Mouse (Mus musculus): ENCODE measurements around the gene Pdzd7. TPM values are rescaled to one million over a fixed set of nuclear protein-coding genes. Genes with fewer than 3 reads are reported as not detected.

Gene Pdzd7
- polyA plus RNA-seq, 1 experiment from 2014 or later, result not detected

DNA sequence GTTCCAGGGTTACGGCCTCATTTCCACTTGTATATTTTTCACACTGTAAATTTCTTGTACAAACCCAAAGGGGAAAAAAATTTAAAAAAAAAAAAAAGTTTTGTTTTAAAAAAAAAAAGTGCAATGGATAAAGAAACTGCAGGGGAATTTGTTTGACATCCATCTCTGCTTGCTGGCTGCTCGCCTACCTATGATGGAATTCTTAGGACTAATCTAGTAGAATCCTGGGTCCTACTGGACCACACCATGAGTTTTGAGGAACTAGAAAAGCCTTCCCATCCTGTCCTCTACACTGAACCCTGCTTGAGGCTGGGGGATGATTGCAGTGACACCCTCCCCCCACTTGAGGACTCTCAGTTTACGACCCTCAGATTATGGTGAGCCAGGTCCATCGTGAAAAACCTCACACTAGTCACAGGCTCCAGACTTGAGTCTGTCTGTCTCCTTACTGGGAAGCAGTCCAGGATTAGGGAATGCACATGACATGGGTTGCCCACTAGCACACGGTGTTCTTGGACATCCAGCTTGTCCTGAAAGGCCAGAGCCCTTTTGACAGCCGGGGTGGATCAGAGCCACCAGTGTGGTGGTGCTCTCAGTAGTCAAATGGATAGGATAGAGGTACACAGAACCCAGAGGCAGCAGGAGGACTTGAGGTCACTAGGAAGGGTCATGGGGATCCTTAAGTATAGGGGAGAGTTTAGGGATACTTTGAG lies 18.4 kb downstream of the Pdzd7 start:
- no peaks in the 10 kb centered on the region for H3K9me3 ChIP-seq (replicated peaks)
- no peak overlapping the region for H3K27ac ChIP-seq
- peaks cover 29% of the 10 kb centered on the region for H3K36me3 ChIP-seq
- peaks cover 26% of the 10 kb centered on the region for H3K4me1 ChIP-seq (replicated peaks)
- no peak for DNase-seq
- 69% methylated on average over 6 of the region's 6 CpGs for WGBS (ENCODE audit: insufficient replicate concordance)
- no peaks in the 10 kb centered on the region for H3K27me3 ChIP-seq
- H3K4me3 ChIP-seq (replicated peaks), result no peak overlapping the region
- ATAC-seq (ENCODE audit: low read depth), result no peak
- H3K4me2 ChIP-seq, result no peak overlapping the region
- H3K9ac ChIP-seq, result no peak overlapping the region

DNA sequence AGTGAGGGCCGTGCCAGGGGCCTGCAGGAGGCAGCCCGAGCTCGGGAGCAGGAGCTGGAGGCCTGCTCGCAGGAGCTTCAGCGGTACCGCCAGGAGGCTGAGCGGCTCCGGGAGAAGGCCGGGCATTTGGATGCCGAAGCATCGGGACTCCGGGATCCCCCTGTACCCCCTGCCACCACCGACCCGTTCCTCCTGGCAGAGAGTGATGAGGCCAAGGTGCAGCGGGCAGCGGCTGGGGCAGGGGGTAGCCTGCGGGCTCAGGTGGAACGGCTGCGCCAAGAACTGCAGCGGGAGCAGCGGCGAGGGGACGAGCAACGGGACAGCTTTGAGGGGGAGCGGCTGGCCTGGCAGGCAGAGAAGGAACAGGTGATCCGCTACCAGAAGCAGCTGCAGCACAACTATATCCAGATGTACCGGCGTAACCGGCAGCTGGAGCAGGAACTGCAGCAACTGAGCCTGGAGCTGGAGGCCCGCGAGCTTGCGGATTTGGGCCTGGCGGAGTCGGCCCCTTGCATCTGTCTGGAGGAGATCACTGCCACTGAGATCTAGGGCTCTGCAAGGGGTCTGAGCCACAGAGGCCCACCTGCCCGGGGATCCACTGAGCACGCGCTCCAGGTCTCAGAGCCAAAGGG lies 19.5 kb downstream of the Pdzd7 start:
- no peak overlapping the region for H3K4me3 ChIP-seq (replicated peaks)
- H3K36me3 ChIP-seq, result peaks cover 36% of the 10 kb centered on the region
- no peak overlapping the region for H3K4me2 ChIP-seq
- ATAC-seq (ENCODE audit: low read depth) (no peak), DNase-seq (no peak)
- peaks cover 25% of the 10 kb centered on the region for H3K4me1 ChIP-seq (replicated peaks)
- H3K9ac ChIP-seq, result no peak overlapping the region
- H3K27me3 ChIP-seq, result no peaks in the 10 kb centered on the region
- WGBS (ENCODE audit: insufficient replicate concordance), result 87% methylated on average over 37 of the region's 37 CpGs
- no peaks in the 10 kb centered on the region for H3K9me3 ChIP-seq (replicated peaks)
- no peak overlapping the region for H3K27ac ChIP-seq

DNA sequence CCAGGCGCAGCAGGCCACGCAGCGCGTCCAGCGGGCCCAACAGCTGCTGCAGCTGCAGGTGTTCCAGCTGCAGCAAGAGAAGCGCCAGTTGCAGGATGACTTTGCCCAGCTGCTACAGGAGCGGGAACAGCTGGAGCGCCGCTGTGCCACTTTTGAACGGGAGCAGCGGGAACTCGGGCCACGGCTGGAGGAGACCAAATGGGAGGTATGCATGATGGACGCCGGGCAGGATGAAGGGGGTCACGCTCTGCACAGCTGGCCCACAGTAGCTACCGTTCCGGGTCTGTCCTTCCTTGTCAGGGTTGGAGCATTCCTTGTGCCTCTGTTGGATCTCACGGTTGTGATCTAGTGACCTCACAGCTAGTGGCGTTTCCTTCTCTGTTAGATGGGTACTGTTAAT lies 20.7 kb downstream of the Pdzd7 start:
- Histone ChIP-seq H3K27me3 (no peaks in the 10 kb centered on the region), H3K4me2 (no peak overlapping the region), H3K4me1 (replicated peaks) (peaks cover 26% of the 10 kb centered on the region), H3K9ac (no peak overlapping the region), H3K4me3 (replicated peaks) (no peak overlapping the region), H3K27ac (no peak overlapping the region), H3K9me3 (replicated peaks) (no peaks in the 10 kb centered on the region), H3K36me3 (peaks cover 36% of the 10 kb centered on the region)
- no peak for DNase-seq
- WGBS (ENCODE audit: insufficient replicate concordance), result 88% methylated on average over 20 of the region's 20 CpGs
- ATAC-seq (ENCODE audit: low read depth), result no peak

DNA sequence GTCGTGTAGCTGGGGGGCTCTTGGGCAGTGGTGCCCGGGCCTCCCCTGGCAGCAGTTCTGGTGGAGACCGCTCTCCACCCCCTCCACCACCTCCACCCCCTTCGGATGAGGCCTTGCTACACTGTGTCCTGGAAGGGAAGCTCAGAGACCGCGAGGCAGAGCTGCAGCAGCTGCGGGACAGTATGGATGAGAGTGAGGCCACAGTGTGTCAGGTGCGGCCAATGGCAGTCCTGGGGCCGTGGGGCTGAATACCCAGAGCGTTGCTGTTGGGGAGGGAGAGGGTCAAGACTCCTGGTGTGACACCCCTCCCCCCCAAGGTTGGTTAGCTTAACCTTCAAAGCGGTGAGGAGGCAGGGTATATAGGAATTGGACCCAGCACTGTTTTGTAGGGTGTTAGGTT lies 21.5 kb downstream of the Pdzd7 start:
- Histone ChIP-seq H3K9me3 (replicated peaks) (no peaks in the 10 kb centered on the region), H3K4me2 (no peak overlapping the region), H3K4me1 (replicated peaks) (peaks cover 32% of the 10 kb centered on the region), H3K27me3 (no peaks in the 10 kb centered on the region), H3K4me3 (replicated peaks) (no peak overlapping the region), H3K36me3 (peaks cover 36% of the 10 kb centered on the region), H3K27ac (no peak overlapping the region), H3K9ac (no peak overlapping the region)
- DNase-seq (no peak), ATAC-seq (ENCODE audit: low read depth) (no peak)
- WGBS (ENCODE audit: insufficient replicate concordance), result 74% methylated on average over 11 of the region's 11 CpGs

DNA sequence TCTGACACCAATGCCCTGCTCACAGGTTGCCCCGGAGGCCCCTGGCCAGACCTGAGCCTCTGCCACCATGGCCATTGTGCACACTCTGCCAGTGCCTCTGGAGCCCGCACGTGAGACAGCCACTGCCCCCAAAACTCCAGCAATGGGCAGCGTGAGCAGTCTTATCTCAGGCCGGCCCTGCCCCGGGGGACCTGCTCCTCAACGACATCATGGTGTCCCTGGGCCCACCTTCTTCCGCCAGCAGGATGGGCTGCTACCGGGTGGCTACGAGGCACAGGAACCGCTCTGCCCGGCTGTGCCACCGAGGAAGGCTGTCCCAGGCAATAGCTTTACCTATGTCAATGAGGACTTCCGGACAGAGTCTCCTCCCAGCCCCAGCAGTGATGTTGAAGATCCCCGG lies 24.2 kb downstream of the Pdzd7 start:
- Histone ChIP-seq H3K36me3 (peaks cover 29% of the 10 kb centered on the region), H3K4me2 (no peak overlapping the region)
- no peak for ATAC-seq (ENCODE audit: low read depth)

DNA sequence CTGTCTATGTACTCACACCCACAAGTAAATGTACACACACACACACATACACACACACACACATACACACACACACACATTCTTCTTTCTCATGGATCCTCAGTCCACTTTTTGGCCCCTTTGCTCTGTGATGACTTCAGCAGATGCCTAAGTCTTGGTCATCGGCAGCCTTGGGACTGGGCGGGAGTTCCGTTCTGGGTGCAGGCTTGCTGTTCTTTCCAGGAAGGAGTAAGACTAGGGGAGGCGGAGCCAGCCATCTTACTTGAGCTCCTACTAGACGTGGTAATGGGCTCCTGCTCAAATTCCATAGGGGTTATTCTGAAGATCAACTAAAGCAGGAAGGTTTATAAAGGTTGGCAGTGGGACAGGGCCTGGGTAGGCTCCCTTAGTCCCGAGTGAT lies 25.2 kb downstream of the Pdzd7 start:
- H3K4me1 ChIP-seq (replicated peaks), result peaks cover 66% of the 10 kb centered on the region
- no peaks in the 10 kb centered on the region for H3K9me3 ChIP-seq (replicated peaks)
- H3K9ac ChIP-seq, result no peak overlapping the region
- H3K27ac ChIP-seq, result no peak overlapping the region
- H3K4me3 ChIP-seq (replicated peaks), result no peak overlapping the region
- H3K27me3 ChIP-seq, result peaks cover 12% of the 10 kb centered on the region; the same call in 1 of the 2 replicates
- 50% methylated on average over 6 of the region's 6 CpGs for WGBS (ENCODE audit: insufficient replicate concordance)
- peaks cover 19% of the 10 kb centered on the region for H3K36me3 ChIP-seq
- DNase-seq (no peak), ATAC-seq (ENCODE audit: low read depth) (no peak)
- H3K4me2 ChIP-seq, result no peak overlapping the region

More for the DNA sequence above, 24.2 kb downstream of the Pdzd7 start:
- Histone ChIP-seq H3K27me3 (peaks cover 6% of the 10 kb centered on the region; the same call in 1 of the 2 replicates), H3K4me3 (replicated peaks) (no peak overlapping the region), H3K4me1 (replicated peaks) (peaks cover 56% of the 10 kb centered on the region), H3K9ac (no peak overlapping the region), H3K9me3 (replicated peaks) (no peaks in the 10 kb centered on the region), H3K27ac (no peak overlapping the region)
- WGBS (ENCODE audit: insufficient replicate concordance), result 79% methylated on average over 15 of the region's 15 CpGs
- DNase-seq, result no peak

DNA sequence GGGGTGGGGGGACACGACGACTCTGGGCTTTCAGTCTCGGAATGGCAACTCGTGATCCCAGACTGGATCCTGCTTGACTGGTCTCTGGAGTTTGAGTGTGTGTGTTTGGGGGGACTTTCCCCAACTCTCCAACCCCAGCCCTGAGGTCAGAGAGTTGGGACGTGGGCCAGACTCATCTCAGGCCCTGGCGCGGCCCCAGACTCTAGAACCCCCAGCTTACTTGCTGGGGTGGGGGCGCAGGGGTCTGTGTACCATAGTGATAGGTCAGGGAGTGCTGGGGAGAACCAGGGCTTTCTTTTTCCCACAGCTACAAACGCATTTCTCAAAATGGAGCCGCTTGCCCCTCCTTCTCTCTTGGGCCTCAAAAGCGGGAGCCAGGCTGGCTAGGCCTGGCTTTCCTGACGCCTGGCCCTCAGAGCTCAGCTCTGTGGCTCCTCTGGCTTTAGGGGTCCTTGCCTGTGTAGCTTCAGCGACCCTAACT lies 27.1 kb downstream of the Pdzd7 start:
- ATAC-seq (ENCODE audit: low read depth) (0 out of 2 replicates have a peak, but pooled peaks have one; percentile 0), DNase-seq (no peak)
- 9% methylated on average over 13 of the region's 13 CpGs for WGBS (ENCODE audit: insufficient replicate concordance)
- H3K36me3 ChIP-seq, result peaks cover 9% of the 10 kb centered on the region
- H3K4me3 ChIP-seq (replicated peaks), result peak overlapping the region; percentile 66
- H3K27ac ChIP-seq, result peak overlapping the region; percentile 82
- peak overlapping the region; percentile 93 for H3K4me2 ChIP-seq
- H3K27me3 ChIP-seq, result peaks cover 12% of the 10 kb centered on the region; the same call in 1 of the 2 replicates
- H3K9me3 ChIP-seq (replicated peaks), result no peaks in the 10 kb centered on the region
- peak overlapping the region; percentile 71 for H3K9ac ChIP-seq
- peaks cover 77% of the 10 kb centered on the region for H3K4me1 ChIP-seq (replicated peaks)

DNA sequence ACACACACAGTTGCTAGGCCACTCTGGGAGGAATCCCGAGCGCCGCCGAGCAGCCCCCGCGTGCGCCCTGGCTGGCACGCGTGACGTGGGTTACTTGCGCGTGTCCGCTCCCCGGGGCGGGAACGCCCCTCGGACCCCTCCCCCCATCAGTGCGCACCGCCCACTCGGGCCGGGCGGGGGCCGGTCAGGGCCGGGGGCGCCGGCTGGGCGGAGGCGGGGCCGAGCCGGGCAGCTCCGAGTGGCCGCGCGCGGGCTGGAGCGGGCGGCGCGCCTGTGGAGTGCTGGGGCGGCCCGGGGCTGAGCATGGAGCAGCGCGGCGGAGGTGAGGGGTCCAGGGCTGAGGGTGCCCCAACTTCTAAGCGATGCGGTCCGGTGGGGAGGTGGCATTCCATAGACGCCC lies 27.6 kb downstream of the Pdzd7 start:
- Histone ChIP-seq H3K36me3 (peaks cover 7% of the 10 kb centered on the region; the same call in 1 of the 2 replicates), H3K27me3 (peaks cover 12% of the 10 kb centered on the region; the same call in 1 of the 2 replicates), H3K4me2 (peak overlapping the region; percentile 93), H3K4me1 (replicated peaks) (peaks cover 80% of the 10 kb centered on the region), H3K9ac (peak overlapping the region; percentile 71), H3K4me3 (replicated peaks) (peak overlapping the region; percentile 66), H3K9me3 (replicated peaks) (no peaks in the 10 kb centered on the region), H3K27ac (peak overlapping the region; percentile 82)
- peak; percentile 54 for DNase-seq
- peak; percentile 35 for ATAC-seq (ENCODE audit: low read depth)
- under 1% methylated on average over 46 of the region's 48 CpGs for WGBS (ENCODE audit: insufficient replicate concordance)

DNA sequence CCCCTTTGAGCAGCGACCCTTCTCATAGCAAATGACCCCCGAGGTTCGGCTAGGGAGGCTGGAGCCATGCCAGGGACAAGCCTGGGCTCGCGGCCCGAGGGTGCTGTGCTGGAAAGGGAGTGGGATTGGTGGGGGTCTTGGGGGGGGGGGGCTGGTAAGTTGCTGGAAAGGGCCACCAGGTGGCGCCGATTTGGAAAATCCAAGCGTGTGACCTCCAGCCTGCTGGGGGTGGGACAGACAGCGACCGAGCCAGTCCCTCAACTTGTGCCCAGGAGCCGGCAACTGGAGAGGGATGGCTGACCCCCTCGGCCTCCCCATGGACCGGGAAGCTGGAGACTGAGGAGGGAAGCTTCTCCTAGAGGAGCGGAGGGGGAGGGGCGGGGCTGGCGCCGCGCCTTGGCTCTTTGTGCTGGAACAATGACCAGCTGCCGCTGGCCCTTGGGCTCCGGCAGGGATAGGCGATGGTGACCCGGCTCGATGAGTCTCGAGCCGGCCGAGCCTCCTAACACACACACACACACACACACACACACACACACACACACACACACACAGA lies 28.2 kb downstream of the Pdzd7 start:
- peaks cover 12% of the 10 kb centered on the region; the same call in 1 of the 2 replicates for H3K27me3 ChIP-seq
- H3K9me3 ChIP-seq (replicated peaks), result no peaks in the 10 kb centered on the region
- DNase-seq, result no peak
- peaks cover 9% of the 10 kb centered on the region for H3K36me3 ChIP-seq
- peak overlapping the region; percentile 82 for H3K27ac ChIP-seq
- H3K9ac ChIP-seq, result peak overlapping the region; percentile 71
- peak overlapping the region; percentile 66 for H3K4me3 ChIP-seq (replicated peaks)
- H3K4me1 ChIP-seq (replicated peaks), result peaks cover 80% of the 10 kb centered on the region
- H3K4me2 ChIP-seq, result peak overlapping the region; percentile 93
- ATAC-seq (ENCODE audit: low read depth), result peak; percentile 21
- WGBS (ENCODE audit: insufficient replicate concordance), result under 1% methylated on average over 23 of the region's 27 CpGs

DNA sequence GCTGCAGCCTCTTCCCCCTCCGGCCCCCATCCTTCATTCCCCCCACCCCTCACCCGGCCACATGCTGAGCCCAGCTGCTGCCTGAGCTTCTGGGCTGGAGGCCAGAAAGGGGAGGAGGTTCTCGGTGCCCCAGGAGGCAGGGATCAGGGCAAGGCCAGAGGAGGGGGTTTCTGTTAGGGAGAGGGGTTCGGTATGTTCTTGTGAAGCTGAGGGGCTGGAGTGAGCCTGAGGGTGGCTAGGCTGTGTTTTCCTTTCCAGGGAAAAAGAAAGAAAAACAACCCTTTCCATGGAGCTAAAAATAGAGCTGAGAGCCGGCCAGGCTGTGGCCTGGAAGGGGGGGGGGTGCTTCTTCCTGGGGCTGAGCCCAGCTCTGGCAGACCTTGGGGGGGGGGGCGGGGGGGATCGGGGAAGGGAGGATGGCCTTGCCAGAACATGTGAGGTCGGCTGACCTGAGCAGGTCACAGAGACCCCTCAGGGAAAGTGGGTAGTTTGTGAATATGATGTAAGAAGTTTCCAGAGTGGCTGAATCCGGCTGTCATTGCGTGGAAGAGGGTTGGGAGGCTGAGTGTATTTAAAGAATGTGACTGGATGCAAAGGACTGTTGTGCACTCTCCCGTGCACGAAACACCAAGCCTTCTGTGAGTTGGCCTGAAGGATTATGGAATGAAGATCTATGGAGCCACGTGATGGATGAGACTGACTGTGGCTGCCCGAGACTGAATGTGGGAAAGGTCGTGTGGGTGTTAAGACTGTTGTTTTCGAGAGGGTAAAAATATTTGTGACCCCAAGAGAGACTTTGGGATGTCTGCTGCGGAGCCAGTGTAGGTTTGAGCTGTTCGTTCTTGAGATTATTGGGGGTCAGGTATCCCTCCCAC lies 28.9 kb downstream of the Pdzd7 start:
- ATAC-seq (ENCODE audit: low read depth) (no peak), DNase-seq (no peak)
- Histone ChIP-seq H3K27ac (peak overlapping the region; percentile 82), H3K4me3 (replicated peaks) (peak overlapping the region; percentile 66), H3K9me3 (replicated peaks) (no peaks in the 10 kb centered on the region), H3K4me1 (replicated peaks) (peaks cover 79% of the 10 kb centered on the region), H3K36me3 (peaks cover 14% of the 10 kb centered on the region), H3K9ac (peak overlapping the region; percentile 71), H3K4me2 (peak overlapping the region; percentile 93), H3K27me3 (peaks cover 12% of the 10 kb centered on the region; the same call in 1 of the 2 replicates)
- WGBS (ENCODE audit: insufficient replicate concordance), result 2% methylated on average over 18 of the region's 18 CpGs

Measured in liver, embryonic 13.5 days (tissue).